Mouse (Mus musculus) bone marrow, adult 2 months (tissue): Measurements from ENCODE around the gene Gdf7.

ENCODE experiments used
- CTCF ChIP-seq: fragments of 200-500 bp; IDR thresholded peaks from 2 replicates; pipeline ENCODE4 v1.5.1; 2011; ENCODE audit warnings: low read length, control low read depth; ENCODE audit not compliant: control insufficient read depth, insufficient read depth
- POLR2A ChIP-seq: fragments of 200-500 bp; IDR thresholded peaks from 2 replicates; pipeline ENCODE4 v1.6.1; 2011; ENCODE audit warnings: low read depth, mild to moderate bottlenecking, control low read depth, low read length, borderline replicate concordance; ENCODE audit not compliant: control insufficient read depth

GRCm38 (mm10) chr12:8300111-8300480 lies 1.7 kb downstream of the Gdf7 start:
- TF ChIP-seq CTCF (no peak), POLR2A (no peak)
